ENCODE assay signal across 32 mouse cellular contexts in genomic region chr1:52034816-52035752, GRCm38 (mm10). TPM values are rescaled to one million over a fixed set of nuclear protein-coding genes. Genes with fewer than 3 reads are reported as not detected.
DNase-seq lines count a peak whose midpoint lies in the region; ATAC-seq and TF ChIP-seq lines count a peak whose summit lies in the region.
"Had no signal": no experiment of that assay in that cellular context is flagged by ENCODE, and none has a peak within 500 bp of the region (broad histone marks: within the 10 kb centered on the region; RNA-seq: fewer than 3 reads in every experiment).

No protein-coding gene starts in this region.

- no peak for TF ChIP-seq POLR2A in spleen, adult 2 months (IDR thresholded peaks at IDR 0.05; ENCODE audit: low read depth, low read length)

- peak; percentile 62 for ATAC-seq in megakaryocyte, adult 5-6 weeks (ENCODE audit: poor library complexity, severe bottlenecking)
- ATAC-seq: forebrain, embryonic 15.5 days; intestine, embryonic 15.5 days; midbrain, embryonic 16.5 days had no signal

- H3K27ac ChIP-seq in spleen, adult 2 months (ENCODE audit: insufficient read depth, low read length) = 0 out of 2 replicates have a peak overlapping the region, but pooled peaks have one; percentile 12
- H3K27ac ChIP-seq: embryonic facial prominence, embryonic 12.5 days; forebrain, embryonic 10.5 days; forebrain, embryonic 15.5 days; heart, embryonic 13.5 days; hindbrain, embryonic 10.5 days; hindbrain, embryonic 15.5 days; intestine, embryonic 15.5 days; liver, embryonic 14.5 days had no signal

- DNase-seq in spleen, adult 2 months (ENCODE audit: low read depth in 1 of 2, low spot score in 2 of 2) = no peak
- no peak for DNase-seq in spleen, postnatal 14 days (ENCODE audit: low spot score in 2 of 2)
- DNase-seq in T-cell, adult 2 months (ENCODE audit: low spot score) = peak; percentile 45
- DNase-seq in layer of hippocampus, postnatal 36 days = no peak
- DNase-seq in thymus, postnatal 14 days = no peak
- DNase-seq in thymus, postnatal 25 days = no peak
- DNase-seq: adrenal gland, postnatal 10 days; B cell, adult 2 months; cerebellum, adult 11 months; cerebellum, adult 9-10 months; cerebellum, postnatal 36 days; heart, postnatal 10 days; kidney, adult 8-10 months; kidney, postnatal 14 days; layer of hippocampus, adult 9-11 months; liver; lung, adult 2 months; retina, postnatal 1 day; right cerebral cortex, postnatal 14 days; spleen, adult 18-20 months had no signal

- no peaks in the 10 kb centered on the region; the same call in 1 of the 2 replicates for H3K4me1 ChIP-seq in spleen, adult 2 months (ENCODE audit: control insufficient read depth, insufficient read depth, insufficient read length)
- H3K4me1 ChIP-seq: forebrain, embryonic 10.5 days; forebrain, embryonic 15.5 days; hindbrain, embryonic 10.5 days; hindbrain, embryonic 15.5 days; intestine, embryonic 15.5 days had no signal

- WGBS in spleen, adult 2 months = 64% methylated on average over 12 of the region's 12 CpGs

- no peak for TF ChIP-seq CTCF in spleen, adult 2 months (IDR thresholded peaks at IDR 0.05; ENCODE audit: extremely low read depth, insufficient read depth, insufficient read length, insufficient replicate concordance)

- H3K4me3 ChIP-seq in spleen, adult 2 months (ENCODE audit: extremely low read depth, insufficient read depth, insufficient read length) = no peak overlapping the region
- H3K4me3 ChIP-seq: embryonic facial prominence, embryonic 12.5 days; forebrain, embryonic 10.5 days; forebrain, embryonic 15.5 days; heart, embryonic 13.5 days; hindbrain, embryonic 10.5 days; hindbrain, embryonic 15.5 days; intestine, embryonic 15.5 days; myocyte had no signal

- H3K27me3 ChIP-seq in spleen, adult 2 months (ENCODE audit: control insufficient read depth, insufficient read depth, low read length) = no peaks in the 10 kb centered on the region
- H3K27me3 ChIP-seq: embryonic facial prominence, embryonic 12.5 days; forebrain, embryonic 15.5 days; heart, embryonic 13.5 days; hindbrain, embryonic 15.5 days; intestine, embryonic 15.5 days had no signal

- 0 out of 2 replicates have a peak, but pooled peaks cover 2% of the 10 kb centered on the region for H3K36me3 ChIP-seq in spleen, adult 2 months (ENCODE audit: control insufficient read depth, insufficient read depth, low read length)
- H3K36me3 ChIP-seq: embryonic facial prominence, embryonic 12.5 days; forebrain, embryonic 10.5 days; forebrain, embryonic 15.5 days; heart, embryonic 13.5 days; hindbrain, embryonic 10.5 days; hindbrain, embryonic 15.5 days; intestine, embryonic 15.5 days had no signal

RNA-seq across cellular contexts. Expression of gene Stat4, which starts 48.1 kb away (rescaled TPM):
- 5.1 and 6.0 TPM in 2 replicates for polyA plus RNA-seq in spleen, adult 2 months (2012; rRNA removed)
- 19.3 and 28.2 TPM in 2 replicates for total RNA-seq in megakaryocyte, adult 5-6 weeks (2015)
- total RNA-seq in megakaryocyte, adult 5-6 weeks (2017) = 13.2 and 21.6 TPM in 2 replicates
- total RNA-seq in layer of hippocampus, postnatal 36 days (2021) = under 1 TPM; 0.46 to 0.67 TPM
- total RNA-seq: gastrocnemius, adult 8-10 months had no signal
- polyA plus RNA-seq: myocyte had no signal

Comparison
In these comparisons a context has a peak if more than half of its experiments do, and no peak if none do; other contexts are left out.
1. RNA of gene Stat4, which starts 48.1 kb away (total RNA-seq): 13.2 to 28.2 TPM in megakaryocyte, adult 5-6 weeks; 0.46 to 0.67 TPM in layer of hippocampus, postnatal 36 days; every median in the first group is over 4 times any median in the second.